Mouse (Mus musculus) neural tube, embryonic 14.5 days (tissue): ENCODE measurements at regions not wholly inside any gene's neighbourhood (a gene's known extent, or its start where the extent isn't known, plus 50 kb on each side); places are given as distances from the start of the nearest gene placed in this dataset.

Source experiments
- ATAC-seq: fragments of 200-750 bp; cut with Nextera tagmentation; 2 replicates; pipeline ENCODE4 v1.8.0; 2017; ENCODE audit warnings: low read depth, mild to moderate bottlenecking, moderate TSS enrichment, moderate library complexity
- H3K27ac ChIP-seq: fragments of 300-500 bp; sonication (generic); 2 replicates; pipeline ENCODE4 v1.5.1; 2014; ENCODE audit warnings: low read depth, mild to moderate bottlenecking, control low read depth, low read length, moderate library complexity, mixed read lengths
- H3K27me3 ChIP-seq: fragments of 300-500 bp; sonication (generic); 2 replicates; pipeline ENCODE4 v1.6.1; 2014; ENCODE audit warnings: low read length; ENCODE audit not compliant: control insufficient read depth, insufficient read depth
- H3K36me3 ChIP-seq: fragments of 300-500 bp; sonication (generic); 2 replicates; pipeline ENCODE4 v1.6.1; 2014; ENCODE audit warnings: low read length, mixed read lengths; ENCODE audit not compliant: control insufficient read depth, insufficient read depth
- H3K4me1 ChIP-seq: fragments of 300-500 bp; sonication (generic); 2 replicates; pipeline ENCODE4 v1.6.1; 2014; ENCODE audit warnings: low read length; ENCODE audit not compliant: control insufficient read depth, insufficient read depth
- H3K4me2 ChIP-seq: fragments of 300-500 bp; sonication (generic); 2 replicates; pipeline ENCODE4 v1.6.1; 2014; ENCODE audit warnings: mild to moderate bottlenecking, low read depth, low read length, control low read depth
- H3K4me3 ChIP-seq: fragments of 300-500 bp; sonication (generic); 2 replicates; pipeline ENCODE4 v1.5.1; 2014; ENCODE audit warnings: low read depth, low read length, control low read depth, mixed read lengths
- H3K9ac ChIP-seq: fragments of 300-500 bp; sonication (generic); replicated peaks from 2 replicates; pipeline ENCODE4 v1.6.1; 2014; ENCODE audit warnings: low read depth, mild to moderate bottlenecking, control low read depth, low read length, mixed read lengths
- H3K9me3 ChIP-seq: fragments of 300-500 bp; sonication (generic); 2 replicates; pipeline ENCODE4 v1.6.1; 2016; ENCODE audit warnings: low read length; ENCODE audit not compliant: control insufficient read depth
- WGBS: fragments of 180-500 bp; shearing (Covaris S2); extraction: QIAGEN DNeasy Blood & Tissue Kit; methylation state at CpG from one replicate; pipeline ENCODE4 v1.1.7; 2014; 5-methylcytosine and 5-hydroxymethylcytosine counted together

- Histone ChIP-seq H3K4me2 (no peak overlapping the region), H3K27me3 (no peaks in the 10 kb centered on the region), H3K9me3 (no peaks in the 10 kb centered on the region), H3K4me1 (no peaks in the 10 kb centered on the region), H3K4me3 (no peak overlapping the region), H3K36me3 (no peaks in the 10 kb centered on the region), H3K9ac (no peak overlapping the region), H3K27ac (no peak overlapping the region)
- ATAC-seq: no peak
- WGBS: 86% methylated on average over 3 of the region's 3 CpGs
These were observed 73.3 kb upstream of the 2610301B20Rik start for GRCm38 (mm10) chr4:10800780-10801553.

DNA sequence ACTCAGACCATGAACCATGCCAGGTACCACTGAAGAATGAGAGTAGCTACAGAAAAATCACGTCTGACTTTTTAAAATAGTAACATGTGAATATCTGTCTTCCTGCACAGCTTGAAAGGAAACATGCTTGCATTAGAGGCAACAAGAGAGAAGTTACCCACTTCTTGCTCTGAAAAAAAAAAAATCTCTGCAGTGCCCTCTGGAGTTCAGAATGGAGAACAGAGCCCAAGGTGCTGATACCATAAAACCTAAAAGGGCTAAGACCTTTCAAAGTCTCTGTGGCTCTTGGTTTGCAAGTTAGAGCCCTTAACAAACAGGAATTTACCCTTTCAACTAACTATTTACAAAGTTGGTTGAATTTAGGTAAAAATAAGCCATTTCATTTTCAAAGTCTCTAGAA, 69.6 kb upstream of the 2610301B20Rik start:
- H3K9me3 ChIP-seq: no peaks in the 10 kb centered on the region
- H3K36me3 ChIP-seq: no peaks in the 10 kb centered on the region
- H3K4me1 ChIP-seq: no peaks in the 10 kb centered on the region
- no peak overlapping the region for H3K4me2 ChIP-seq
- WGBS: 31% methylated on average over 1 of the region's 1 CpGs
- no peak for ATAC-seq
- H3K27me3 ChIP-seq: no peaks in the 10 kb centered on the region
- H3K9ac ChIP-seq: no peak overlapping the region
- H3K27ac ChIP-seq: no peak overlapping the region
- H3K4me3 ChIP-seq: no peak overlapping the region

DNA sequence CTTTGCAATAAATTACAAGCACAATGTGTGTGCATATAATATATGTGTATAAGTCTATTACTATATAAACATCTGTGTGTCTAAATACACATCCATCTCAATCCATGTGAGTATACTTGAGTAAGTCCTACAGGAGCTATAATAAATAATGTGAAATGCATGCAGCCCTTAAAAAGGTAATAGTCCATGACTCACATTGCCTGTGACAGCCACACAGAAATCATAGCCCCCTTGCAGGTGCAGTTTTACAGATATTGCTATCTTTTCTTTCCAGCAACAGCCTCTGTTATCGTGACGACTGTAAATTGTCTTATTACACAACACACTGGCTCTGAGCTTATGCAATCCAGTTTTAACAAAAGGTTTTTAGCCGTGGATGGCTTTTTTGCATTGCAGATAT, 67.0 kb upstream of the 2610301B20Rik start:
- Histone ChIP-seq H3K27me3 (no peaks in the 10 kb centered on the region), H3K4me1 (no peaks in the 10 kb centered on the region), H3K4me3 (no peak overlapping the region), H3K4me2 (no peak overlapping the region), H3K27ac (no peak overlapping the region), H3K36me3 (no peaks in the 10 kb centered on the region), H3K9me3 (no peaks in the 10 kb centered on the region), H3K9ac (no peak overlapping the region)
- WGBS: 50% methylated on average over 3 of the region's 3 CpGs
- peak; percentile 87 for ATAC-seq

GRCm38 (mm10) chr4:10812931-10813330, 61.4 kb upstream of the 2610301B20Rik start:
- H3K27ac ChIP-seq: no peak overlapping the region
- H3K4me2 ChIP-seq: no peak overlapping the region
- ATAC-seq: no peak

More at GRCm38 (mm10) chr4:10812931-10813330, 61.4 kb upstream of the 2610301B20Rik start:
- Histone ChIP-seq H3K9ac (no peak overlapping the region), H3K4me3 (no peak overlapping the region), H3K9me3 (no peaks in the 10 kb centered on the region), H3K4me1 (no peaks in the 10 kb centered on the region), H3K36me3 (no peaks in the 10 kb centered on the region), H3K27me3 (no peaks in the 10 kb centered on the region)
- WGBS: 83% methylated on average over 2 of the region's 2 CpGs
